Mouse (Mus musculus): ENCODE measurements at regions not wholly inside any gene's neighbourhood (a gene's known extent, or its start where the extent isn't known, plus 50 kb on each side); places are given as distances from the start of the nearest gene placed in this dataset.

GRCm38 (mm10) chr16:73835715-73836440 lies 575.7 kb downstream of the Robo2 start:
- DNase-seq (ENCODE audit: low spot score in 2 of 2) = no peak

GRCm38 (mm10) chr16:73821387-73822338 lies 590.0 kb downstream of the Robo2 start:
- no peak for DNase-seq (ENCODE audit: low spot score in 2 of 2)

GRCm38 (mm10) chr16:73804572-73804971 lies 607.1 kb downstream of the Robo2 start:
- no peak for DNase-seq (ENCODE audit: low spot score in 2 of 2)

DNA sequence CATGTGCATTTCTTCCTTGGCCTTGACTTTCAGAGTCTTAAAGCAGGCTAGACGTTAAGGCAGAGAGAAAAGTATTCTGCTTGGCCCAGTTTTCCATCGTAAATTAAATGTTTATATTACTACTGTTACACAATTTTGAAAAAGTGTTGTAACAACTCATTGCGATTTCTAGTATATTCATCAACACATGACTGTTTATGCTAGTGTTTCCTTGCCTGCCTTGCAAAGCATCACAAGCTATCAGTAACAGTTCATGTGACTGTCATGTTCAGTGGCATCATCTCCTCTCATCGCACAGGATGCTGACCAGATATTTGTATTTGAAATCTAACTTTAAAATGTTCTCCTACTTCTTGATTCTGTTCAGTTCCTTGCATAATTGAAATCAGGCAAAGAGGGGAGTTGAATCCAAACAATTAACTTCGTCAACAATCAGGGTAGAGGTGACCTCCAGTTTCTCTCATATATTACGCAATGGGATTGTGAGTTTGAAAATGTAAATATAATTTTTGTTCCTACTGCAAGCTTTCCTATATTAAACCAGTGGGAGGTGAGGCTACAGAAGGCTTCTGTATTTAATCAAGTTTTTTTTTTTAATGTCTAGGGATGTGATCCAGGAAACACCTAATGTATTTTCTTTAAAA lies 615.0 kb downstream of the Robo2 start:
- DNase-seq (ENCODE audit: low spot score in 2 of 2) = no peak

DNA sequence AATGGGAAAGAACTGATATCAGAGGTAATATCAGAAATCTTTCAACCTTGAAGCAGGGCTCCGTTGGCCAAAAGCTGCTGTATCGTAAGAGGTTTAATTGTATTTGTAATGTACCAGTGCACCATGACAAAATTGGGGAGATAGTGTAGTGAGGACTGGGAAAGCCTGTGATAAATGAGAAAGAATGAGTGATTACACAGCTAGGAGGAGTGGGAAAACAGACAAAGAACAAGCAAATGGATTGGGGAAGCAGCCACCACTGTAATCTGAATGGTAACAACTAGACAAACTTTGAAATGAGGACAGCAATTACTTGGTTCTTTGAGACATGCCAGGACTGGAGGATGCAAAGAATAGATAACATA lies 626.6 kb downstream of the Robo2 start:
- no peak for DNase-seq (ENCODE audit: low spot score in 2 of 2)

DNA sequence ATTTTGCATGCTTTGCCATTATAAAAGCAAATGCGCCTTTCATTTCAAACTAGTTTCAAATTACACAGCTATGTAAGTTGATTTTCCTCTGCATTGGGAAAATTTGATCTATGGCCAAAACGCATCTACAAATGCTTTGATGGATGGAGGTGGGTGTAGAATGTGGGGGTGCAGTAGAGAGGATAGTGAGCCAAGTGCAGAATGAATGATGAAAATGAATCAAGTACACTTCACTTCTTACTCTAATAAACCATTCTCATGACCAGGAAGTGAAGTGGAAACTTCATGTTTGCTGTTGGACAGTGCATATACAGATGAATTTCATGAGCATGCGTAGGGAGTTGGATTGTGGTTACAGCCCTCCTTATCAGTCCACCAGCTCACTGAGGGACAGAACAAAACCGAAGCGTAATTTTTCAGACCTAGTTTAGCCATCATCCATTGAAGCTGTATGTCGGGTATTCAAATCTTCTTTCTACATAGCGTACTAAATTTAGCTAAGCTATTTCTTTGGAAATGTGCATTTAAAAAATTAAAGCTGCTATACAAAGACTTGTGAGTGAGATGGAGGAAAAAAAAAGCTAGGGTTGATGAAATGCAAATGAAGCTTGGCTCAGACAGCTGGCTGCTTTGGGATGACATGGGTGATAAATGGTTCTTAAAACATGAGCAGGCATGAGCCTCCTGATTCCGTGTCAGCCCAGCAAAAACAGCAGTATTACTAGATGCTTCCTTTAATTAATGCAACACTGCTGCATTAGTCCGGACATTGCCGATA lies 627.1 kb downstream of the Robo2 start:
- no peak for DNase-seq (ENCODE audit: low spot score in 2 of 2)

- DNase-seq (ENCODE audit: low spot score in 2 of 2) = no peak
Observed at GRCm38 (mm10) chr16:73772454-73772853, 639.2 kb downstream of the Robo2 start.

- no peak for DNase-seq (ENCODE audit: low spot score in 2 of 2)
Observed at GRCm38 (mm10) chr16:73770440-73770856, 641.2 kb downstream of the Robo2 start.

DNA sequence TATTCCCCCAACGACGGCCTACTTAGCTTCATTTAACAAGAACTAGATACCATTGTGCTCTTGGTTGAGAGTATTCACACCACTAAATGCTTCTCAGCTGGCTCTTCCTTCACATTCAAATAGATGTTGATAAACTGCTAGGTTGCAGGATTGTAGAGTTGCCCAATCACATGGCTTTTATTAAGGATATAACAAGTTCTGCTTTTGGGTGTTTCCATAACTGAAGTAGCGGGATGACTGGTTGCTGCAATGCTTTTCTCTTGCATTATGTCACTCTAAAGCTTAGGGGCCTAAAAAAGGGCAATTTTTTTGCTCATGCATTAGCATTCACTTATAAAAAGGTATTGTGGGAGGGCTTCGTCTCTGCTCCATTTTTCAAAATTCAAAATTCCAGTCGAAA lies 641.9 kb downstream of the Robo2 start:
- no peak for DNase-seq (ENCODE audit: low spot score in 2 of 2)

DNA sequence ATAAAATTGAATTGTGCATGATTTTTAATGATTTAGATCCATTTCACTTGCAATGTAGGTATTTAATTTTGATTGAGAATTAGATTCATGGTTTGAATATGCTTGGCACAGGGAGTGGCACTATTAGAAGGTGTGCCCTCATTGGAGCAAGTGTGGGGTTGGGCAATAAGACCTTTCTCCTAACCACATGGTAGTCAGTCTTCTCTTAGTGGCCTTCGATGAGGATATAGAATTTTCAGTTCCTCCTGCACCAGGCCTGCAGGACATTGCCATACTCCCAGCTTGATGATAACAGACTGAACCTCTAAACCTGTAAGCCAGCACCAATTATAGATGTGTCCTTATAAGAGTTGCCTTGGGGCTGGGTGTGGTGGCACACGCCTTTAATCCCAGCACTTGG lies 642.9 kb downstream of the Robo2 start:
- DNase-seq (ENCODE audit: low spot score in 2 of 2) = no peak

- no peak for DNase-seq (ENCODE audit: low spot score in 2 of 2)
Observed at GRCm38 (mm10) chr16:73765184-73765583, 646.4 kb downstream of the Robo2 start.

DNA sequence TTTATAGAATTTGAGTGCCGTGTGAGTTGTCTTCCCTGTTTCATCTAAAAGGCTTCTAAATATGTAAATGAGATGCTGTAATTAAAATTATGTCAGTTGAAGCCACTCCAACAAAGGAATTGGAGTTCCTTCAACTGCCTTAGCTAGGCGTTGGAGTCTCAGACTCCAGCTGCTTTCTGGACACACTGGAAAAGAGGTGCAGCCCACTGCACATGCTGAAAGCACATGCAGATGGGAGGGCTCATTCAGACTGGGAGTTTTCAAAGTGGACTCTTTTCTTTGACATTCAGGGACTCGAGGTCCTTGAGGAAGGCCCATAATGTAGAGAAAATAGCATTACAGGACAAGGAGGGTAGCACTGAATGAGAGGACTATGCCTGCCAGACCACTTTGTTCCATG lies 650.7 kb downstream of the Robo2 start:
- no peak for DNase-seq (ENCODE audit: low spot score in 2 of 2)

- DNase-seq (ENCODE audit: low spot score in 2 of 2) = no peak
Observed at GRCm38 (mm10) chr16:73758872-73759271, 652.8 kb downstream of the Robo2 start.

DNA sequence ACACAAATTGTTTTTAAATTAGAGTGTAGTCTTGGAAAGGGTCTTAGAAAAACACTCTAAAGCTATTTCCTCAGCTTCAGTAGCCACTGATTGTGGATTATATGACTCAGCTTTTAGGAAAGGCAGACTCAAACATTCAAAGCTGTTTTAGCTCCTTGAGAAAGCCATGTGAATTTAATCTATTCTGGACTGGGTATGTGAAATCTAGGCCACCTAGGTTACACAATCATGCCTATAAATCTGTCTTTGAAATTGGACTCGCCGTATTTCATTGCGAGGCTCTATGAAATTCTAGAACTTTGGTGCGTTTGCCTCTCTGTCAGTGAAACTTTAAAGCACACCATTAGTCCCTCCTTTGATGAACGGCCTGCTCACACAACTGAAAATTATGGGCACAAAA lies 657.3 kb downstream of the Robo2 start:
- DNase-seq (ENCODE audit: low spot score in 2 of 2) = no peak

DNA sequence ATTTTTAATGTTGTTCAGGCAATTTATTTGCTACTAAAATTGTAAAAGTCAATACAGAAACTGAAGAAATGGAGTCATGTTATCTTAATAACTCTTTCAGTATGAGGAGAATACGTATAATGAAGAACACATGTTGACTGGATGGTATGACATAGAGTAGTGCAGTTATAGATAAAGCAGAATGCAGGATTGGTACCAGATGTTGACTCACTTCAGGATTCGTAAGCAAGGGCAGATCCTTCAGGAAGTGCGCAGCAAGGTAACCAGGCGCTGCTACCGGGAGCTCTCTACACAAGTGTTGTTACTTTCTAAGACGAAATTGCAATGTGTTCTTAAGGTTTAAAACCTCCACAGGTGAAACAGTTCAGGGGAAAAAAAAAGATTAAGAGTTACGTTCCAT lies 683.3 kb downstream of the Robo2 start:
- no peak for DNase-seq (ENCODE audit: low spot score in 2 of 2)

GRCm38 (mm10) chr16:73719691-73720090 lies 691.9 kb downstream of the Robo2 start:
- no peak for DNase-seq (ENCODE audit: low spot score in 2 of 2)

GRCm38 (mm10) chr16:73716301-73716700 lies 695.3 kb downstream of the Robo2 start:
- DNase-seq (ENCODE audit: low spot score in 2 of 2) = no peak

DNA sequence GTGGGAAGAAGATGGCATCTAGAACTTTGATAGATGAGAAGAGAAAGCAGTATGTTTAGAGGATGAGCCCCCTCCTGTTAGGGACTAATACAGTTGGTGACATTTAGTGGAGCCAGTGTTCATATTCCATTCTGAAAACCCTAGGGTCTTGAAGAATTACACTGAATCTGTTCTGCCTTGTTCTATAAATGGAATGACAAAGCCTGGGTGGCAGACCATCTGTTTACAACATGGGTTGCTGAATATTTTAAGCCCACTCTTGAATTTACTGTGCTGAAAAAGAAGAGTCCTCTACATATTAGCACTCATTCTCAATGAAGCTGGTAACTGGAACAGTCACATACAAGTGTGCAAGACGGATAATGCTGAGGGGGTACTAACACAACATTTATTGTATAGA lies 704.6 kb downstream of the Robo2 start:
- no peak for DNase-seq (ENCODE audit: low spot score in 2 of 2)

GRCm38 (mm10) chr16:73689274-73689673 lies 722.4 kb downstream of the Robo2 start:
- DNase-seq (ENCODE audit: low spot score in 2 of 2) = peak in 1 of 2 experiments; percentile 28

DNA sequence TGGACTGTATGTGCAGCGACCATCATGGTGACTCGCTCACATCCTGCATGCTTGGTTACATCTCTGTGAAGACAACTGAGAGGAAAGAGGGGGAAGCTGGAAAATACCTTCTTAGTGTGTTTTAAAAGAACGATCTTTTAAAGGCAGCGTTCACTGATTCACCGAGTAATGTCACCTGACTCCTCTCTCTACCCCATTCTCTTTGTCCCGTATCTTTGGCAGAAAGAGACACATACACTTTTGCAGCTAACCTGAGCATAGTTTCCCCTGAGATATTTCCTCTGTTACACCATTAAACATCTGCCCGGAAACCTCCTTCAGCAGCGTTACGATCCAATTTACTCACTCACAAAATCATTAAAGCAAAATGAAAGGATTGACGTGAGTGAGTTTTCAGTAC lies 731.8 kb downstream of the Robo2 start:
- DNase-seq (ENCODE audit: low spot score in 2 of 2) = no peak

DNA sequence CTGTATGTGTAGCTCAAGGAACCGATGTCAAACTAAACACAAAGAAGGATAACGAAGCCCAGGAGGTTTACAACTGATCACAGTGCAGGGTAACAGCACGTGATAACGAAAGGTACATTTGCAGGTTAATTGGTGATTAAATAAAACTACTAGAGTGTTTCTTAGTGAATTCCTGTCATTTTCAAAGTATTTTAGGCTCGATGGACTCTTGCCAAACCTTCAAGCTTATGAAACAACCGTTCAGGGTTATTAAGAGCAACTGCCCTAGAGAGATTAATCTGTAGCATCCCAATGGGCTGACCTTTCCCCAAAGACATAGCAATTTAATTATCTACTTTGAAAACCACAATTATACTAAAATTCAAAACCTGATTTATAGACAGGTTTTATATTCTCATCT lies 741.1 kb downstream of the Robo2 start:
- DNase-seq (ENCODE audit: low spot score in 2 of 2) = no peak
